ENCODE assay signal across 13 mouse cellular contexts in genomic region chr10:87999617-88000330, GRCm38 (mm10).
A peak's percentile ranks its signal among the peaks of the same experiment; 100 is the strongest.
DNase-seq lines count a peak whose midpoint lies in the region; ATAC-seq lines count a peak whose summit lies in the region.
"Had no signal": no experiment of that assay in that cellular context is flagged by ENCODE, and none has a peak within 500 bp of the region (broad histone marks: within the 10 kb centered on the region; RNA-seq: fewer than 3 reads in every experiment).

No protein-coding gene starts in this region.

- H3K36me3 ChIP-seq in kidney, embryonic 14.5 days (ENCODE audit: control insufficient read depth, insufficient read depth, low read length), result no peaks in the 10 kb centered on the region
- H3K36me3 ChIP-seq in embryonic facial prominence, embryonic 15.5 days, result no peaks in the 10 kb centered on the region

- no peak overlapping the region for H3K27ac ChIP-seq in kidney, embryonic 14.5 days (ENCODE audit: low read depth, low read length)
- H3K27ac ChIP-seq in embryonic facial prominence, embryonic 15.5 days (replicated peaks), result 0 out of 2 replicates have a peak overlapping the region, but pooled peaks have one; percentile 8

- no peak overlapping the region for H3K9ac ChIP-seq in kidney, embryonic 14.5 days (ENCODE audit: low read depth, low read length)
- H3K9ac ChIP-seq in embryonic facial prominence, embryonic 15.5 days, result no peak overlapping the region

- no peaks in the 10 kb centered on the region for H3K27me3 ChIP-seq in kidney, embryonic 14.5 days (ENCODE audit: control insufficient read depth, insufficient read depth, low read length)
- no peaks in the 10 kb centered on the region for H3K27me3 ChIP-seq in embryonic facial prominence, embryonic 15.5 days
- H3K27me3 ChIP-seq: Patski had no signal

- no peaks in the 10 kb centered on the region; the same call in 1 of the 2 replicates for H3K4me1 ChIP-seq in kidney, embryonic 14.5 days (ENCODE audit: control insufficient read depth, insufficient read depth, low read length)
- no peaks in the 10 kb centered on the region for H3K4me1 ChIP-seq in embryonic facial prominence, embryonic 15.5 days

- H3K4me3 ChIP-seq in kidney, embryonic 14.5 days (ENCODE audit: low read length), result no peak overlapping the region
- H3K4me3 ChIP-seq in embryonic facial prominence, embryonic 15.5 days (replicated peaks), result no peak overlapping the region
- H3K4me3 ChIP-seq: erythroblast, embryonic 14.5 days had no signal

- H3K9me3 ChIP-seq in kidney, embryonic 14.5 days (ENCODE audit: control insufficient read depth, low read length), result no peaks in the 10 kb centered on the region
- H3K9me3 ChIP-seq in embryonic facial prominence, embryonic 15.5 days (replicated peaks), result no peaks in the 10 kb centered on the region

- 42% methylated on average over 2 of the region's 2 CpGs for WGBS in kidney, embryonic 14.5 days
- WGBS in embryonic facial prominence, embryonic 15.5 days, result 39% methylated on average over 2 of the region's 2 CpGs

- H3K4me2 ChIP-seq in kidney, embryonic 14.5 days (replicated peaks; ENCODE audit: low read depth, low read length), result no peak overlapping the region
- no peak overlapping the region for H3K4me2 ChIP-seq in embryonic facial prominence, embryonic 15.5 days (replicated peaks)

- DNase-seq in kidney, adult 11 months, result peak; percentile 41
- DNase-seq in adrenal gland, adult 8-10 months, result peak; percentile 75
- DNase-seq in kidney, postnatal 4 days, result peak; percentile 34 to 47
- DNase-seq in left cerebral cortex, postnatal 36 days (ENCODE audit: low spot score in 2 of 2), result no peak
- DNase-seq: cerebellum, adult 2 months; heart, postnatal 4 days; thymus, adult 2 months had no signal

- intact Hi-C loops in left cerebral cortex, postnatal 36 days (cut with DNase I), result no loop called here

- ATAC-seq in kidney, embryonic 14.5 days (ENCODE audit: low FRiP score, low TSS enrichment), result no peak; the same call in 1 of the 2 replicates
- ATAC-seq in embryonic facial prominence, embryonic 15.5 days (ENCODE audit: insufficient number of reproducible peaks, low FRiP score, low TSS enrichment, low read depth), result no peak
- ATAC-seq in megakaryocyte, adult 5-6 weeks (ENCODE audit: poor library complexity, severe bottlenecking), result no peak
- ATAC-seq: intestine, embryonic 16.5 days had no signal

Comparison
In these comparisons a context has a peak if more than half of its experiments do, and no peak if none do; other contexts are left out.
1. DNase-seq: peak in kidney, adult 11 months (single experiment), adrenal gland, adult 8-10 months (single experiment) and kidney, postnatal 4 days (2 of 2); none in left cerebral cortex, postnatal 36 days (0 of 2).